Comparison of ENCODE assay signal across 9 mouse cellular contexts in genomic region chr13:114896751-114897386, GRCm38 (mm10). TPM values are rescaled to one million over a fixed set of nuclear protein-coding genes. Genes with fewer than 3 reads are reported as not detected.
DNase-seq lines count a peak whose midpoint lies in the region; ATAC-seq and TF ChIP-seq lines count a peak whose summit lies in the region.
"Had no signal": no experiment of that assay in that cellular context is flagged by ENCODE, and none has a peak within 500 bp of the region (broad histone marks: within the 10 kb centered on the region; RNA-seq: fewer than 3 reads in every experiment).

No protein-coding gene starts in this region.

- ATAC-seq in lung, embryonic 14.5 days (ENCODE audit: insufficient read depth) = peak; percentile 82
- no peak for ATAC-seq in activated CD4-positive, CD25-positive, alpha-beta regulatory T cell, adult 4 months
- ATAC-seq: Patski had no signal

- H3K4me3 ChIP-seq in lung, embryonic 14.5 days (ENCODE audit: low read depth, low read length) = no peak overlapping the region

- no peaks in the 10 kb centered on the region for H3K27me3 ChIP-seq in lung, embryonic 14.5 days (ENCODE audit: insufficient read depth, low read length)
- H3K27me3 ChIP-seq: Patski had no signal

- peaks cover 6% of the 10 kb centered on the region; the same call in 1 of the 2 replicates for H3K4me1 ChIP-seq in lung, embryonic 14.5 days (ENCODE audit: insufficient read depth)

- no peak overlapping the region for H3K9ac ChIP-seq in lung, embryonic 14.5 days

- no peak overlapping the region for H3K4me2 ChIP-seq in lung, embryonic 14.5 days

- no peaks in the 10 kb centered on the region for H3K9me3 ChIP-seq in lung, embryonic 14.5 days (ENCODE audit: low read depth, low read length)

- intact Hi-C loops in left cerebral cortex, postnatal 10 days (cut with DNase I) = no loop called here

- H3K27ac ChIP-seq in lung, embryonic 14.5 days (ENCODE audit: low read depth) = peak overlapping the region; percentile 72

- DNase-seq in adrenal gland, adult 18-20 months (ENCODE audit: low spot score in 2 of 2) = peak; percentile 40 to 63
- DNase-seq in embryo, embryonic 11.5 days (ENCODE audit: low read depth, low spot score) = peak; percentile 7
- DNase-seq in heart, postnatal 4 days = peak; percentile 71
- peak; percentile 77 for DNase-seq in lung, embryonic 14.5 days
- DNase-seq in cerebellum, postnatal 36 days = no peak
- no peak for DNase-seq in left cerebral cortex, postnatal 10 days (ENCODE audit: extremely low spot score in 1 of 2, low spot score in 2 of 2)
- DNase-seq in thymus, postnatal 0 days (ENCODE audit: low spot score) = no peak

- WGBS in lung, embryonic 14.5 days = 46% methylated on average over 10 of the region's 10 CpGs

- no peaks in the 10 kb centered on the region for H3K36me3 ChIP-seq in lung, embryonic 14.5 days (ENCODE audit: insufficient read depth)

- no peak for TF ChIP-seq CTCF in lung, embryonic 14.5 days (IDR thresholded peaks at IDR 0.05; ENCODE audit: low read depth)

RNA-seq across cellular contexts. Expression of gene Itga2, which starts 35.0 kb away (rescaled TPM):
- 1 to 10 TPM; 1.1 to 1.5 TPM for total RNA-seq in adrenal gland, adult 18-20 months (2021)
- 1 to 10 TPM; 5.0 to 5.2 TPM for total RNA-seq in heart, postnatal 4 days (2021)
- 10.1 and 10.8 TPM in 2 replicates for polyA plus RNA-seq in lung, embryonic 14.5 days (2014; fragmentation: Nextera tagmentation; extraction: Ambion mirVana)
- under 1 TPM; 0.32 to 0.58 TPM for total RNA-seq in left cerebral cortex, postnatal 10 days (2021)
- polyA plus RNA-seq in activated CD4-positive, CD25-positive, alpha-beta regulatory T cell, adult 4 months (2017; shearing (Covaris generic)) = 1 to 10 TPM; 8.1 to 9.7 TPM
- polyA plus RNA-seq in thymus, postnatal 0 days (2015; fragmentation: Nextera tagmentation; extraction: Ambion mirVana) = 0.54 and 1.4 TPM in 2 replicates

Comparison
In these comparisons a context has a peak if more than half of its experiments do, and no peak if none do; other contexts are left out.
1. DNase-seq: peak in adrenal gland, adult 18-20 months (2 of 2), embryo, embryonic 11.5 days (single experiment), heart, postnatal 4 days (single experiment) and lung, embryonic 14.5 days (single experiment); none in cerebellum, postnatal 36 days (0 of 2), left cerebral cortex, postnatal 10 days (0 of 2) and thymus, postnatal 0 days (single experiment).